Mouse (Mus musculus) splenic B cell, adult 2 months (primary cell): ENCODE data around the gene Pdzd2.

Source experiments
- DNase-seq: peaks from one replicate; pipeline ENCODE4 v3.0.0-alpha.2; 2011; ENCODE audit warnings: low read depth, low spot score
- H3K27me3 ChIP-seq: 2 replicates; pipeline ENCODE4 v1.6.1; 2012; ENCODE audit warnings: mild to moderate bottlenecking, low read length, moderate library complexity, mixed read lengths; ENCODE audit not compliant: control insufficient read depth, poor library complexity, insufficient read depth, severe bottlenecking
- H3K36me3 ChIP-seq: 2 replicates; pipeline ENCODE4 v1.6.1; 2012; ENCODE audit warnings: mild to moderate bottlenecking, low read length, moderate library complexity, mixed read lengths; ENCODE audit not compliant: control insufficient read depth, poor library complexity, insufficient read depth, severe bottlenecking

Gene Pdzd2

DNA sequence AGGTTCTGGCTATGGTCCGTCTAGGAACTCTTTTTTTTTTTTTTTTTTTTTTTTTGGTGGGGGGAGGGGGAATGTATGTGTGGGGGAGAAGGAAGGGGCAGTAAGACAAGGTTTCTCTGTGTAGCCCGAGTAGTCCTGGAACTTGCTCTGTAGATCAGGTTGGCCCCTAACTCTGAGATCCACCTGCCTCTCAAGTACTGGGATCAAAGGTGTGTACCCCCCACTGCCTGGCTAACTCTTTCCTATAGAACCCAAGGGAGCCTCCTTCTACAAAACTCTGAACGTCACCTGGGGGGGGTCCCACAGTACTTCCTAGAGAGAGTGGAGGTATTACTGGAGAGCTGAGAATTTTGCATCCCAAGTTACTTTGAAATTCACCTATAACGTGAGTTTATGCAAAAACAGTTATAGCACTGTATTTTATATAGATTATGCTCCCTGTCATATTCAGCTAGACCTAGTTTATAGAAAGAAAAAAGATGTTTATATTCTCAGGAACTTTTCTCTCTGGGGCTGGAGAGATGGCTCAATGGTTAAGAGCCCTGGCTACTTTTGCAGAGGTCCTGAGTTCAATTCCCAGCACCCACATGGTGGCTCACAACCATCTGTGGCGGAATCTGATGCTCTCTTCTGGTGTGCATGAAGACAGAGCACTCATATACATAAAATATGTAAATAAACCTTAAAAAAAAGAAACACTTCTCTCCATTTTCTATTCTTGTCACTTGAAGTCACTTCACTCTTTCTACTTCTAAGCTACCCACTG lies 191.9 kb downstream of the Pdzd2 start:
- DNase-seq = no peak
- H3K36me3 ChIP-seq = no peaks in the 10 kb centered on the region
- no peaks in the 10 kb centered on the region for H3K27me3 ChIP-seq

- Histone ChIP-seq H3K27me3 (no peaks in the 10 kb centered on the region), H3K36me3 (no peaks in the 10 kb centered on the region)
- no peak for DNase-seq
Measured at GRCm38 (mm10) chr15:12546781-12547180, 192.9 kb downstream of the Pdzd2 start.

DNA sequence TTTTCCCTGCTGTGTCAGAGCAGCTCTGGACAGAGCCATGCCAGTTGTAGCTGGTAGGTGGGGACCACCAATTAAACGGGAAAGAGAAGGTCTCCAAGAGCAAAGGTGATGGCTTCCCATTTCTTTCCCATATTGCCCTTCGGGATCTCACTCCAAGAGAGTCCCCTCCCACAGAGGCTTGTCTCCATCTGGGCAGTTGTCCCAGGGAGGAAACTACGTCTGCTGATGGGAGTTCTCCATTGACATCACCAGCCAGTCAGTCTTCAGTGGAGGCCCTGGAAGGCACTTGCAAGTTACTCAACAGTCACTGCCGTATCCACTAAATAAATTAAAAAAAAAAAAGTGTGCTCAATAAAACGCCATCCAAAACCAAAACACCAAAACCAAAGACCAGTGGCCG lies 194.1 kb downstream of the Pdzd2 start:
- Histone ChIP-seq H3K36me3 (no peaks in the 10 kb centered on the region), H3K27me3 (no peaks in the 10 kb centered on the region)
- no peak for DNase-seq

DNA sequence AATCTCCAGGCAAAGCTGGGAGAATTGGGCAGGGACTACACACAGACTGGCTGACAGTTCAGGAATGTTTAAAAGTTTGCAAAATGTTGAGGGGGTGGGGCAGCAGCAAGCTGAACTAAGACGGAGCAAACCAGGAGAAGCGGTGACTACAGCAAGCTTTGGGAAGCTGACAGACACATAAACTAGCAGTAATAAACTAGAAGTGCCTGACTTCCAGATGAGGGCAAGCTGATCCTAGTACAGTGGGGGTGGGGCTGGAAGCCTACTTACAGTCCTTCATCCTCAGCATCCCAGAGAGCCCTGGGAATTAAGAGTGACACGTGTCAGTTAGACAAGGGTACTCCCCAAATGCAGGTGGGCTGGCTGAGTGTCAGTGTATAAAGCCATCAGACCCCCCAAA lies 194.5 kb downstream of the Pdzd2 start:
- DNase-seq = no peak
- no peaks in the 10 kb centered on the region for H3K36me3 ChIP-seq
- H3K27me3 ChIP-seq = no peaks in the 10 kb centered on the region

- no peaks in the 10 kb centered on the region for H3K36me3 ChIP-seq
- no peaks in the 10 kb centered on the region for H3K27me3 ChIP-seq
- no peak for DNase-seq
Measured at GRCm38 (mm10) chr15:12543686-12544325, 195.9 kb downstream of the Pdzd2 start.

DNA sequence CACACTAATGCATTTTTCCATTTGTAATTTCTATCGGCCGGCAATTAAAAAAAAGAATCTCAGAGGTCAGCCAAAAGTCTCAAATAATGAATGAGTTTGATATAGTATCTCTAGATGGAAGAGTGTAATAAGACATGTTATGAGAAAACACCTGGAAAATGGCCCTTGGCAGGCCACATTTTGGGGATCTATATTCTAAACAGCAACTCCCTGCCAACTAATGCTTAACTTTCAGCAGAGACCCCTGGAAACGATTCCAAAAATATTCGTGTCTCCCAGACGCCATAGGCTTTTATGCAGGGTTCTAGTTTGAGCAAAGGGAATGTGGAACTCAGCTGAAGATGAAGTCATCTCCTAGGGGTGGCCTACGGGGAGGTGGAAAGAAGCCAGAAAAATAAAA lies 197.4 kb downstream of the Pdzd2 start:
- no peak for DNase-seq
- Histone ChIP-seq H3K27me3 (no peaks in the 10 kb centered on the region), H3K36me3 (no peaks in the 10 kb centered on the region)

- H3K36me3 ChIP-seq = no peaks in the 10 kb centered on the region
- DNase-seq = no peak
- no peaks in the 10 kb centered on the region for H3K27me3 ChIP-seq
Measured at GRCm38 (mm10) chr15:12539618-12540302, 200.0 kb downstream of the Pdzd2 start.

- H3K36me3 ChIP-seq = no peaks in the 10 kb centered on the region
- no peak for DNase-seq
- H3K27me3 ChIP-seq = no peaks in the 10 kb centered on the region
Measured at GRCm38 (mm10) chr15:12533254-12533653, 206.5 kb downstream of the Pdzd2 start.

DNA sequence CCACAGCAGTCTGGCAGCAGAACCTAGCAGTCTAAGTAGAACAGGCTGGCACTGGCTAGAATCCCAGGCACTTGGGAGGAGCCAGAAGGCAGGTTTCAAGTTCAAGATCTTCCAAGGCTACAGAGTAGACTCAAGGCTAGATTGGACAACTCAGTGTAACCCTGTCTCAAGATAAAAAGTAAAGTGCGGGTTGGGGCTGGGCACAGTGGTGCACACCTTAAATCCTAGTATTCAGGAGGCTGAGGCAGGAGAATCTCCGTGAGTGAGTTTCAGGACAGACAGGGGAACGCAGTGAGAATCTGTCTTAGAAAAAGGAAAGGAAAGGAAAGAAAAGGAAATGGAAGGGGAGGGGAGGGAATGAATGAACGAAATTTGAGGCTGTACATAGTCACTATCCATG lies 207.2 kb downstream of the Pdzd2 start:
- H3K27me3 ChIP-seq = no peaks in the 10 kb centered on the region
- no peaks in the 10 kb centered on the region for H3K36me3 ChIP-seq
- DNase-seq = no peak

DNA sequence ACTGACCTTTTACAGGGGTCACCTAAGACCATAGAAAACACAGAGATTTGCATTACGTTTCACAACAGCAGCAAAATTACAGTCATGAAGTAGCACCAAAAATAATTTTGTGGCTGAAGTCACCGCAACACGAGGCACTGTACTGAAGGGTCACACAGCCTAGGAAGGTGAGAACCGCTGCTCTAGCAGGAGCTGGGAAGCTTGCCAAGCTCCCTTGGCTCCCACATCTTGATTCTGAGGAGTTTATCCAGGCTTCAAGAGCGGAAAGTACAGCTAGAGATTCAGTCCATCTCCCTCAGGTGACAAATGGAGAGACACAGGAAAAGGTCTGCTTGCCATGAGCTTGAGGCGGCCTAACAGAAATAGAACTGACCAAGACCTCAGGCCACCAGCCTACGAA lies 216.9 kb downstream of the Pdzd2 start:
- H3K36me3 ChIP-seq = no peaks in the 10 kb centered on the region
- no peaks in the 10 kb centered on the region for H3K27me3 ChIP-seq
- no peak for DNase-seq

DNA sequence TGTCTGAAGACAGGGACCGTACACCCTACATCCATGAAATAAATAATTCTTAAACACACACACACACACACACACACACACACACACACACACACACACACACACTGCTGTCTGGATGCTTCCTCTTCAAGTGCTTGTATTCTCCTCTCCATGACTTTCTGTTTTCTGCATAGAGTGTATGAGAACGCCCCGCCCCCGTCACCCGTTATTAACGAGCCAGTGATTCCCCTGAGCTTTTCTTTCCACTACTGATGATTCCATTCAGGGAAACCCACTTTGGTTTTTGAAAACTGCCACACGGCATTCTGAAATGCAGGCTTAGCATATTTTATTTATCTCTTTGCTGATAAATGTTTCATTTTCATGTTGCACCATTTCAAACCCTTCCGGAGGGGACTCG lies 219.4 kb downstream of the Pdzd2 start:
- Histone ChIP-seq H3K36me3 (no peaks in the 10 kb centered on the region), H3K27me3 (no peaks in the 10 kb centered on the region)
- no peak for DNase-seq

DNA sequence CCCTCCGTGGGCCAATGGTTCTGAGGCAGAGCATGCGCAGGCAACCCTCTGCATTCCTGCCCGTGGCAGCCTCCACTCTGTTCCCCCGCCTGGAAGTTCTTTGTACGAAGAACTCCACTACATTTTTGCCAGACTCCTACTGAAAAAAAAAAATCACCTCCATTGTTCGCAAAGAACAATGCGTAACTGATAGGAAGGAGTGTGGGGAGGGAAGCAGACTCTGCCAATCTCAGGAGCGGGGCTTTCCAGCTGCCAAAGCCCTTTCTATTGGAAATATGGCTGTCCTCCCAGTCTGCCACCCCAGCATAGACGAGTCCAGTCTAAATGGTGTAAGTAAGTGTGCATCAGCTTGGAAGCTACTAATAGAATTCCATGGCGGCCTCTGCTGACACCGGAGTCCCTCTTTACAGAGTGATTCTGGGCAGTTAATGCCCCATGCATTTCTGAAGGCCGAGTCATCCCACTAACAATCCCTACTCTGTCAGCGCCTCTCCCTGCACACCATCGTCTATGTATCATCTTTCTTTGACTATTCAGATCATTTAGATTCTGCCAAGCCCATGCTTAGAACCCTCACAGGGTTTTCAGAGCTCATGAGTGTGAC lies 221.3 kb downstream of the Pdzd2 start:
- H3K36me3 ChIP-seq = no peaks in the 10 kb centered on the region
- H3K27me3 ChIP-seq = no peaks in the 10 kb centered on the region
- no peak for DNase-seq

- no peak for DNase-seq
- Histone ChIP-seq H3K36me3 (no peaks in the 10 kb centered on the region), H3K27me3 (no peaks in the 10 kb centered on the region)
Measured at GRCm38 (mm10) chr15:12517314-12517813, 222.4 kb downstream of the Pdzd2 start.

DNA sequence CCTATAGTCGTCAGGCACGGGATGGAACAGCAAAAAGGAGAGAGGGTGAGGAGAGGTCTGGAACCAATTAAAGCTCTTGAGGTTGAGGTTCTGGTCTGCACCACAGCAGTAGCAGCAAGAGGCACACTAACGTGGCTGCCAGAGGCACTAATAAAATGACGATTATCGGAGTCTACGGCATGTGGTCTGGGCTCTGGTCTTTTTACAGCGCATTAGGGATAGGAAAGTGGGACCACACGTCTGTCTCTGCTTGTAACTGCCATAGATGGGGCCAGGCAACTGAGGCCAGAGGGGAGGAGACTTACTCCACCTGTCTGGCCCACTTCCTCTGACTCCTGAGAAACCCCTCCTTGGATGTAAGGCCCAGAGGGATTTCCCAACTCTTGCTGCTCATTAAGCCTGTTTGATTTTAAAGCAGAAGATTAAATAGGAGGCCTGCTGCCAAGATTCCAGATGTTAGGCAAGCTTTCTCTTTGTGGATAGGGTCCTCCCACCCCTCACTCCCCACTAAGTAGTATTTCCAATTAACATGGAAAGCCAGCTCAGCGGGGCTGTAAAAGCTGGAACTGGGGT lies 224.4 kb downstream of the Pdzd2 start:
- DNase-seq = no peak
- Histone ChIP-seq H3K27me3 (no peaks in the 10 kb centered on the region), H3K36me3 (no peaks in the 10 kb centered on the region)
